Comparison of ENCODE assay signal across 9 mouse cellular contexts in genomic region chr8:126075400-126075799, GRCm38 (mm10).
DNase-seq lines count a peak whose midpoint lies in the region; ATAC-seq and TF ChIP-seq lines count a peak whose summit lies in the region.
"Had no signal": no experiment of that assay in that cellular context is flagged by ENCODE, and none has a peak within 500 bp of the region (broad histone marks: within the 10 kb centered on the region; RNA-seq: fewer than 3 reads in every experiment).

No protein-coding gene starts in this region.

- H3K9me3 ChIP-seq in kidney, embryonic 15.5 days (replicated peaks): no peaks in the 10 kb centered on the region
- no peaks in the 10 kb centered on the region for H3K9me3 ChIP-seq in embryonic facial prominence, embryonic 10.5 days
- H3K9me3 ChIP-seq: embryonic facial prominence, embryonic 13.5 days had no signal

- H3K4me3 ChIP-seq in kidney, embryonic 15.5 days (replicated peaks): no peak overlapping the region
- no peak overlapping the region for H3K4me3 ChIP-seq in embryonic facial prominence, embryonic 10.5 days
- no peak overlapping the region for H3K4me3 ChIP-seq in liver, adult 2 months (ENCODE audit: insufficient read depth, low read depth, low read length)
- H3K4me3 ChIP-seq: embryonic facial prominence, embryonic 13.5 days had no signal

- H3K27me3 ChIP-seq in kidney, embryonic 15.5 days: 0 out of 2 replicates have a peak, but pooled peaks cover 12% of the 10 kb centered on the region
- H3K27me3 ChIP-seq in embryonic facial prominence, embryonic 10.5 days (replicated peaks; ENCODE audit: low read depth, poor library complexity, severe bottlenecking): 0 out of 2 replicates have a peak, but pooled peaks cover 5% of the 10 kb centered on the region
- H3K27me3 ChIP-seq in liver, adult 2 months (ENCODE audit: control insufficient read depth, insufficient read depth, low read length): no peaks in the 10 kb centered on the region; the same call in 1 of the 2 replicates
- H3K27me3 ChIP-seq: embryonic facial prominence, embryonic 13.5 days had no signal

- H3K79me2 ChIP-seq in liver, adult 2 months (ENCODE audit: control insufficient read depth, insufficient read depth, low read length): no peaks in the 10 kb centered on the region

- no peak for TF ChIP-seq POLR2A in liver, adult 2 months (IDR thresholded peaks at IDR 0.05; ENCODE audit: extremely low read depth, insufficient read depth, low read length)

- H3K9ac ChIP-seq in kidney, embryonic 15.5 days: no peak overlapping the region
- no peak overlapping the region for H3K9ac ChIP-seq in liver, adult 2 months (ENCODE audit: low read depth, low read length)
- H3K9ac ChIP-seq: embryonic facial prominence, embryonic 13.5 days had no signal

- WGBS in kidney, embryonic 15.5 days: 15% methylated on average over 10 of the region's 10 CpGs
- WGBS in embryonic facial prominence, embryonic 10.5 days: 16% methylated on average over 10 of the region's 10 CpGs
- WGBS in liver, adult 2 months: 9% methylated on average over 10 of the region's 10 CpGs

- TF ChIP-seq CTCF in liver, adult 2 months (IDR thresholded peaks at IDR 0.05; ENCODE audit: low read depth, low read length): peak; percentile 91

- peaks cover 6% of the 10 kb centered on the region; the same call in 1 of the 2 replicates for H3K4me1 ChIP-seq in kidney, embryonic 15.5 days
- peaks cover 26% of the 10 kb centered on the region for H3K4me1 ChIP-seq in embryonic facial prominence, embryonic 10.5 days
- H3K4me1 ChIP-seq in liver, adult 2 months (ENCODE audit: control insufficient read depth, insufficient read depth, low read length): no peaks in the 10 kb centered on the region

- peak; percentile 37 for DNase-seq in kidney, adult 11 months
- peak; percentile 80 to 86 for DNase-seq in adrenal gland, postnatal 36 days
- DNase-seq in embryonic facial prominence, embryonic 10.5 days (ENCODE audit: low spot score): peak; percentile 84
- DNase-seq in liver, adult 2 months (ENCODE audit: extremely low read depth, low read depth, low spot score): peak; percentile 24
- DNase-seq in ovary, postnatal 14 days (ENCODE audit: low spot score): peak; percentile 72
- peak; percentile 12 to 69 for DNase-seq in thymus, postnatal 10 days (ENCODE audit: low spot score in 2 of 2)

- H3K36me3 ChIP-seq in kidney, embryonic 15.5 days: no peaks in the 10 kb centered on the region
- no peaks in the 10 kb centered on the region for H3K36me3 ChIP-seq in embryonic facial prominence, embryonic 10.5 days (replicated peaks)
- no peaks in the 10 kb centered on the region for H3K36me3 ChIP-seq in liver, adult 2 months (ENCODE audit: control insufficient read depth, insufficient read depth, low read length)
- H3K36me3 ChIP-seq: embryonic facial prominence, embryonic 13.5 days had no signal

- no peak overlapping the region for H3K27ac ChIP-seq in kidney, embryonic 15.5 days
- no peak overlapping the region for H3K27ac ChIP-seq in embryonic facial prominence, embryonic 10.5 days (replicated peaks)
- H3K27ac ChIP-seq in liver, adult 2 months (replicated peaks; ENCODE audit: insufficient read depth, low read depth, low read length): no peak overlapping the region
- H3K27ac ChIP-seq: embryonic facial prominence, embryonic 13.5 days had no signal

- no peak for ATAC-seq in kidney, embryonic 15.5 days (replicated peaks; ENCODE audit: low FRiP score)
- peak; percentile 73 to 74 for ATAC-seq in hematopoietic stem cell, adult 5-6 weeks (replicated peaks in 1 of 2; ENCODE audit: insufficient read depth in 1 of 2, low FRiP score in 2 of 2, low TSS enrichment in 1 of 2, low read depth in 1 of 2, poor library complexity in 2 of 2, severe bottlenecking in 2 of 2)

- no peak overlapping the region for H3K4me2 ChIP-seq in kidney, embryonic 15.5 days
- H3K4me2 ChIP-seq: embryonic facial prominence, embryonic 13.5 days had no signal

Comparison
In these comparisons a context has a peak if more than half of its experiments do, and no peak if none do; other contexts are left out.
1. DNase-seq: peak in every context shown above with its lines; median percentile 84 in embryonic facial prominence, embryonic 10.5 days; 83 in adrenal gland, postnatal 36 days; 72 in ovary, postnatal 14 days; 40 in thymus, postnatal 10 days; 37 in kidney, adult 11 months; 24 in liver, adult 2 months.